Mouse (Mus musculus) thymus, postnatal 14 days (tissue): ENCODE results near the gene Pls1.

ENCODE experiments used
- DNase-seq: peaks from one replicate; pipeline ENCODE4 v3.0.0; 2021

Pls1 gene

GRCm38 (mm10) chr9:95844825-95845460 lies at the start of gene Pls1:
Gene Pls1 (minus strand): TSS chr9:95845311.
- peak; percentile 87 for DNase-seq

- no peak for DNase-seq
These were observed 37.6 kb upstream of the Pls1 start for GRCm38 (mm10) chr9:95882751-95883150.

- DNase-seq: no peak
These were observed 33.1 kb upstream of the Pls1 start for GRCm38 (mm10) chr9:95878246-95878645.

GRCm38 (mm10) chr9:95858027-95858570 lies 13.0 kb upstream of the Pls1 start:
- DNase-seq: peak; percentile 45

- peak; percentile 98 for DNase-seq
These were observed 12.4 kb upstream of the Pls1 start, which contains the start of gene Atr for GRCm38 (mm10) chr9:95857414-95858026. Gene Atr (plus strand): TSS chr9:95857597.

GRCm38 (mm10) chr9:95856004-95856403 lies 10.9 kb upstream of the Pls1 start:
- DNase-seq: no peak

GRCm38 (mm10) chr9:95854891-95855290 lies 9.8 kb upstream of the Pls1 start:
- no peak for DNase-seq

GRCm38 (mm10) chr9:95852896-95853295 lies 7.8 kb upstream of the Pls1 start:
- peak; percentile 78 for DNase-seq

- no peak for DNase-seq
These were observed 6.6 kb upstream of the Pls1 start for GRCm38 (mm10) chr9:95851671-95852070.

GRCm38 (mm10) chr9:95845711-95846110 lies 600 bp upstream of the Pls1 start:
- DNase-seq: no peak

GRCm38 (mm10) chr9:95839424-95839823 lies 5.7 kb downstream of the Pls1 start:
- no peak for DNase-seq

GRCm38 (mm10) chr9:95835741-95836140 lies 9.4 kb downstream of the Pls1 start:
- DNase-seq: no peak

- no peak for DNase-seq
These were observed 10.3 kb downstream of the Pls1 start for GRCm38 (mm10) chr9:95834799-95835198.

GRCm38 (mm10) chr9:95832758-95833157 lies 12.4 kb downstream of the Pls1 start:
- no peak for DNase-seq

GRCm38 (mm10) chr9:95827565-95827964 lies 17.5 kb downstream of the Pls1 start:
- DNase-seq: no peak

- DNase-seq: no peak
These were observed 22.6 kb downstream of the Pls1 start for GRCm38 (mm10) chr9:95822531-95822930.

GRCm38 (mm10) chr9:95815706-95816105 lies 29.4 kb downstream of the Pls1 start:
- no peak for DNase-seq

GRCm38 (mm10) chr9:95815015-95815673 lies 30.0 kb downstream of the Pls1 start:
- no peak for DNase-seq

- no peak for DNase-seq
These were observed 31.2 kb downstream of the Pls1 start for GRCm38 (mm10) chr9:95813721-95814531.

- no peak for DNase-seq
These were observed 33.3 kb downstream of the Pls1 start for GRCm38 (mm10) chr9:95811817-95812216.

GRCm38 (mm10) chr9:95809596-95809995 lies 35.5 kb downstream of the Pls1 start:
- DNase-seq: no peak

GRCm38 (mm10) chr9:95805449-95805848 lies 39.7 kb downstream of the Pls1 start:
- no peak for DNase-seq

GRCm38 (mm10) chr9:95803783-95804182 lies 41.3 kb downstream of the Pls1 start:
- no peak for DNase-seq
